Mouse (Mus musculus): Measurements from ENCODE around the gene Zdhhc25.

Zdhhc25 gene

GRCm38 (mm10) chr15:88600002-88600401 lies at the start of gene Zdhhc25:
Gene Zdhhc25, plus strand, starts transcription at chr15:88600302.
- no peak for DNase-seq (ENCODE audit: low spot score)

- DNase-seq (ENCODE audit: low spot score), result no peak
These were observed 47.2 kb upstream of the Zdhhc25 start for GRCm38 (mm10) chr15:88552852-88553251.

GRCm38 (mm10) chr15:88555476-88555875 lies 44.6 kb upstream of the Zdhhc25 start:
- DNase-seq (ENCODE audit: low spot score), result no peak

GRCm38 (mm10) chr15:88560637-88561036 lies 39.5 kb upstream of the Zdhhc25 start:
- no peak for DNase-seq (ENCODE audit: low spot score)

GRCm38 (mm10) chr15:88561058-88561730 lies 38.9 kb upstream of the Zdhhc25 start:
- DNase-seq (ENCODE audit: low spot score), result no peak

- no peak for DNase-seq (ENCODE audit: low spot score)
These were observed 34.8 kb upstream of the Zdhhc25 start for GRCm38 (mm10) chr15:88565307-88565706.

GRCm38 (mm10) chr15:88565806-88566205 lies 34.3 kb upstream of the Zdhhc25 start:
- no peak for DNase-seq (ENCODE audit: low spot score)

GRCm38 (mm10) chr15:88570697-88571096 lies 29.4 kb upstream of the Zdhhc25 start:
- DNase-seq (ENCODE audit: low spot score), result no peak

GRCm38 (mm10) chr15:88579461-88579860 lies 20.6 kb upstream of the Zdhhc25 start:
- DNase-seq (ENCODE audit: low spot score), result no peak

- no peak for DNase-seq (ENCODE audit: low spot score)
These were observed 2.4 kb downstream of the Zdhhc25 start for GRCm38 (mm10) chr15:88602496-88602895.

GRCm38 (mm10) chr15:88603091-88603732 lies 3.1 kb downstream of the Zdhhc25 start:
- DNase-seq (ENCODE audit: low spot score), result no peak

GRCm38 (mm10) chr15:88603733-88604119 lies 3.6 kb downstream of the Zdhhc25 start:
- DNase-seq (ENCODE audit: low spot score), result no peak

GRCm38 (mm10) chr15:88604669-88605414 lies 4.7 kb downstream of the Zdhhc25 start:
- DNase-seq (ENCODE audit: low spot score), result no peak

- no peak for DNase-seq (ENCODE audit: low spot score)
These were observed 5.3 kb downstream of the Zdhhc25 start for GRCm38 (mm10) chr15:88605415-88605785.

- DNase-seq (ENCODE audit: low spot score), result no peak
These were observed 17.0 kb downstream of the Zdhhc25 start for GRCm38 (mm10) chr15:88617125-88617524.

- DNase-seq (ENCODE audit: low spot score), result no peak
These were observed 18.1 kb downstream of the Zdhhc25 start for GRCm38 (mm10) chr15:88618008-88618773.

- DNase-seq (ENCODE audit: low spot score), result no peak
These were observed 19.9 kb downstream of the Zdhhc25 start for GRCm38 (mm10) chr15:88620017-88620416.

- no peak for DNase-seq (ENCODE audit: low spot score)
These were observed 23.8 kb downstream of the Zdhhc25 start for GRCm38 (mm10) chr15:88623891-88624290.

- DNase-seq (ENCODE audit: low spot score), result no peak
These were observed 24.8 kb downstream of the Zdhhc25 start for GRCm38 (mm10) chr15:88624874-88625277.

- no peak for DNase-seq (ENCODE audit: low spot score)
These were observed 25.4 kb downstream of the Zdhhc25 start for GRCm38 (mm10) chr15:88625303-88626066.

GRCm38 (mm10) chr15:88626886-88627488 lies 26.9 kb downstream of the Zdhhc25 start:
- no peak for DNase-seq (ENCODE audit: low spot score)

All from ovary, postnatal 10 days (tissue).